Mouse (Mus musculus) c-Kit-positive CD71-negative TER-119-negative erythroid progenitor cells, embryonic 14.5 days (primary cell): Measurements from ENCODE around the gene Rab1b.

ENCODE experiments used
- DNase-seq: peaks from one replicate; pipeline ENCODE4 v3.0.0-alpha.2; 2013; ENCODE audit warnings: low read depth

Rab1b gene

GRCm38 (mm10) chr19:5051031-5051430, 55.8 kb downstream of the Rab1b start:
- no peak for DNase-seq

GRCm38 (mm10) chr19:5050047-5050905, 56.6 kb downstream of the Rab1b start, which contains the start of gene Rin1:
Rin1 (plus strand) TSS chr19:5050481.
- no peak for DNase-seq

- no peak for DNase-seq
These were observed 57.5 kb downstream of the Rab1b start for GRCm38 (mm10) chr19:5049325-5049724.
